Mouse (Mus musculus) heart, postnatal 0 days (tissue): ENCODE results near the gene Wnk2.

Experiments
- CTCF ChIP-seq: IDR thresholded peaks from 2 replicates; pipeline ENCODE4 v1.5.1; 2016; ENCODE audit warnings: antibody characterized with exemption, control low read depth, low read depth
- EP300 ChIP-seq: IDR thresholded peaks from 2 replicates; pipeline ENCODE4 v1.6.1; 2016; ENCODE audit warnings: antibody characterized with exemption, low read depth

DNA sequence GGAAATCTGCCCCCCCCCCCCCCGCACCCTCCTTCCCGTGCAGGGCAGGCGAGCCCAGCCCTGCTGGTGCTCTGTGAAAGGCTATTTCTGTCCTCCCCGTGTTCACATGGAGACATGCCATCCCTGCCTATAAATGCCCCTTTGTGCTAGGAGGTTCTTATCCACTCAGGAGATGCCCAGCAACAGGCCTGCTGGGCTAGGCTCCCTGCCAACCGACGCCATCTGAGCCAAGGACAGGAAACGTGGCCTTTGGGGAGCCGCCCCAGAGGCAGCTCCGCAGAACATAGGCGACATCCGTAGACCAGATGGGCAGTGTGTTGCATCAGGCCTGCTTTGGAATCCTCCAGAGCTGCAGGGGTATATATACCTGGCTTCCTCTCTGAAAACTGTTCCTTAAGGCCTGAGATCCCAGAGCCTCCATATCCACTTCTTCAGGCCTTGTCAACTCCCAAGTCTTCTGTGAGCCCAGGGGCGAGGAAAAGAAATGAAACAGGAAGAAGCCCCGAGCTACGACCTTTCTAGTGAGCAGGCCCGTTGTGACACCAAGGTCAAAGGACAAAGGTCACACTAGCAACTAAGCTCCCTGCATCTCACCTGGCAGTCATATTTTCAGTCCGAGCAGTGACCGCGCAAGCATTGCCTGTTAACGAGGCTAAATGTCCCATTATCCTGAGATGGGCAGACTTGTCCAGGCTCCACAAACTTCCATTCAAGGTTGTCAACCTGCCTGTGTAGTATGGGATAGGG, 31.2 kb upstream of the Wnk2 start:
- TF ChIP-seq EP300 (peak; percentile 52; the same call in 1 of the 2 replicates), CTCF (no peak)
